Mouse (Mus musculus): Measurements from ENCODE around the gene Olfr1437.
"Not testable (repeated sequence)": the region's sequence is repeated elsewhere in the genome, so short reads cannot be mapped to it uniquely, and the experiment has no call there.

Olfr1437 gene

GRCm38 (mm10) chr19:12325001-12325400 is at the start of gene Olfr1437:
Gene Olfr1437, minus strand, starts transcription at chr19:12325101.
- in situ Hi-C loops (cut with MboI, MseI), result no loop called here

- in situ Hi-C loops (cut with MboI, MseI), result no loop called here
Measured at GRCm38 (mm10) chr19:12374465-12375025, 49.6 kb upstream of the Olfr1437 start.

- in situ Hi-C loops (cut with MboI, MseI), result no loop called here
Measured at GRCm38 (mm10) chr19:12373004-12373403, 48.1 kb upstream of the Olfr1437 start.

- in situ Hi-C loops (cut with MboI, MseI), result no loop called here
Measured at GRCm38 (mm10) chr19:12335810-12336209, 10.9 kb upstream of the Olfr1437 start, which contains the start of gene Olfr1438-ps1. Gene Olfr1438-ps1, minus strand, starts transcription at chr19:12335910.

DNA sequence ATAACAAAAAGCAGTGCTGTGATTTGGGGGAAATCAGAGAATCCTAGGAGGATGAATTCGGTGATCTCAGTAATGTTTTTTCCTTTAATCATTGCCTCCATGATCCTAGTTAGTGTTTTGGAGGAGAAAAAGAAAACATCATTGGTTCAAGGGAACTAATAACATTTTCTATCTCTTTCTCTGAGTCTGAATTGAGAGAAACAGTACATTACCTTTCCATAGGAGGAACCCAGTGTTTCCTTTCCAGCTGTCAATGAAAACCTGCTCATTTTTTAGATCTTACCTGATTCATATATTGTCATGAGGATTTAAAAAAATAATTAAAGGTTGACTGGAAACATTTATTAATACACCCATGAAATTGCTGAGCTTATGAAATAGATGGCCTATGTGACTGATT is 25.9 kb downstream of the Olfr1437 start, which contains the start of gene Olfr1436:
Gene Olfr1436 (minus strand): TSS at position 101 of the 400 bp plus-strand sequence.
- in situ Hi-C loops (cut with MboI, MseI), result not testable (repeated sequence)

GRCm38 (mm10) chr19:12292979-12293378 is 31.9 kb downstream of the Olfr1437 start:
- in situ Hi-C loops (cut with MboI, MseI), result no loop called here

DNA sequence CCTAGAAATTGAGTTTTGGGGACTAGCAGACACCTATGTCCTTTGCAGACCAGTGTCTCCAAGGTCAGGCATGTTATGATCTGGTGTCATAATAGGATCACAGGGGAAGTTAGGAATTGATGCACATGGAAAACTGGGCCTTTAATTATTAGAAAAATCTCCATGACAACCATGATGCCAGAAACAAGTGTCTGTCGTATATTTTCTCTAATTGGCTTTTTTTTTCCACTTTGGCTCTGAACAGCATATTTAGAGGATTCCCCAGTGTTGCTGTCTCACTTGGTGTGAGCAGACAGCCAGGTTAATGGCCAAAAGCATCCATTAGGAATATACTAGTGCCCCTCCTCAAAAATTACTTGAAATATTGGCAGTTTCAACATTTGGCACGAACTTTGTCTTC is 45.3 kb downstream of the Olfr1437 start, which contains the start of gene Olfr1434:
Gene Olfr1434 (plus strand): TSS at position 301 of the 400 bp plus-strand sequence.
- in situ Hi-C loops (cut with MboI, MseI), result no loop called here
